In genomic region chr11:113683957-113684706, GRCm38 (mm10) we compare ENCODE assay signal across 8 mouse cellular contexts. TPM values are rescaled to one million over a fixed set of nuclear protein-coding genes. Genes with fewer than 3 reads are reported as not detected.
A peak's percentile ranks its signal among the peaks of the same experiment; 100 is the strongest.
DNase-seq lines count a peak whose midpoint lies in the region; ATAC-seq and TF ChIP-seq lines count a peak whose summit lies in the region.

Gene Fam104a (minus strand): TSS chr11:113684155.
Gene D11Wsu47e (plus strand): TSS chr11:113684412.

- no peaks in the 10 kb centered on the region for H3K9me3 ChIP-seq in CH12.LX (replicated peaks; ENCODE audit: low read length)
- H3K9me3 ChIP-seq in forebrain, embryonic 12.5 days: no peaks in the 10 kb centered on the region
- no peaks in the 10 kb centered on the region for H3K9me3 ChIP-seq in heart, postnatal 0 days (replicated peaks; ENCODE audit: control insufficient read depth, low read length)
- no peaks in the 10 kb centered on the region for H3K9me3 ChIP-seq in liver, embryonic 16.5 days (replicated peaks; ENCODE audit: control insufficient read depth, low read length)
- H3K9me3 ChIP-seq in neural tube, embryonic 13.5 days: no peaks in the 10 kb centered on the region

- H3K4me2 ChIP-seq in CH12.LX (ENCODE audit: insufficient read depth, low read depth, poor library complexity, severe bottlenecking): peak within 1 kb of the TSS; percentile 96
- H3K4me2 ChIP-seq in forebrain, embryonic 12.5 days: peak within 1 kb of the TSS; percentile 93
- peak within 1 kb of the TSS; percentile 91 for H3K4me2 ChIP-seq in heart, postnatal 0 days (ENCODE audit: low read depth, low read length)
- peak within 1 kb of the TSS; percentile 64 for H3K4me2 ChIP-seq in liver, embryonic 16.5 days (ENCODE audit: low read depth, low read length)
- H3K4me2 ChIP-seq in neural tube, embryonic 13.5 days: peak within 1 kb of the TSS; percentile 89

- ATAC-seq in forebrain, embryonic 12.5 days (ENCODE audit: low FRiP score): peak; percentile 95
- peak; percentile 96 for ATAC-seq in heart, postnatal 0 days (ENCODE audit: insufficient read depth, low read depth)
- ATAC-seq in liver, embryonic 16.5 days (ENCODE audit: low read depth): peak; percentile 82
- ATAC-seq in neural tube, embryonic 13.5 days (ENCODE audit: low read depth): peak; percentile 95

- in situ Hi-C loops in CH12.LX (cut with MboI; ENCODE audit: low pct_ligation_motif_present, low pct_unique_long_range_greater_than_20kb, low sequenced_read_pairs): no loop called here

- under 1% methylated on average over 72 of the region's 73 CpGs for WGBS in forebrain, embryonic 12.5 days
- under 1% methylated on average over 72 of the region's 73 CpGs for WGBS in heart, postnatal 0 days
- WGBS in liver, embryonic 16.5 days (ENCODE audit: insufficient replicate concordance): under 1% methylated on average over 73 of the region's 73 CpGs
- under 1% methylated on average over 73 of the region's 73 CpGs for WGBS in neural tube, embryonic 13.5 days

- H3K27ac ChIP-seq in CH12.LX (ENCODE audit: insufficient read depth, low read depth): peak within 1 kb of the TSS; percentile 81
- H3K27ac ChIP-seq in forebrain, embryonic 12.5 days: peak within 1 kb of the TSS; percentile 97
- peak within 1 kb of the TSS; percentile 96 for H3K27ac ChIP-seq in heart, postnatal 0 days (ENCODE audit: low read depth)
- peak within 1 kb of the TSS; percentile 99 for H3K27ac ChIP-seq in liver, embryonic 16.5 days (ENCODE audit: low read length)
- peak within 1 kb of the TSS; percentile 96 for H3K27ac ChIP-seq in neural tube, embryonic 13.5 days (replicated peaks)
- peak within 1 kb of the TSS; percentile 90 for H3K27ac ChIP-seq in testis, adult 2 months (ENCODE audit: control insufficient read depth, insufficient read depth, low read depth, low read length)

- TF ChIP-seq RAD21 in CH12.LX (IDR thresholded peaks at IDR 0.05; ENCODE audit: low read depth, low read length): no peak

- peak; percentile 80 for TF ChIP-seq POLR2A in CH12.LX (IDR thresholded peaks at IDR 0.05; ENCODE audit: low read depth, low read length)
- TF ChIP-seq POLR2A in testis, adult 2 months (IDR thresholded peaks at IDR 0.05; ENCODE audit: control insufficient read depth, low read depth, low read length): peak; percentile 80

- peak within 1 kb of the TSS; percentile 95 for H3K9ac ChIP-seq in CH12.LX (ENCODE audit: insufficient read depth, low read depth)
- peak within 1 kb of the TSS; percentile 93 for H3K9ac ChIP-seq in forebrain, embryonic 12.5 days
- peak within 1 kb of the TSS; percentile 89 for H3K9ac ChIP-seq in heart, postnatal 0 days (replicated peaks; ENCODE audit: low read depth, low read length)
- H3K9ac ChIP-seq in liver, embryonic 16.5 days (ENCODE audit: low read depth, low read length): peak within 1 kb of the TSS; percentile 99
- H3K9ac ChIP-seq in neural tube, embryonic 13.5 days: peak within 1 kb of the TSS; percentile 85

- H3K79me2 ChIP-seq in CH12.LX (replicated peaks; ENCODE audit: control insufficient read depth, extremely low read depth, insufficient read depth, poor library complexity, severe bottlenecking): peaks cover 75% of the 10 kb centered on the region

- dilution Hi-C loops in CH12.LX (cut with MboI; ENCODE audit: extremely low pct_ligation_motif_present, extremely low pct_unique_long_range_greater_than_20kb, low sequenced_read_pairs): no loop called here

- H3K36me3 ChIP-seq in CH12.LX (replicated peaks in 1 of 2; ENCODE audit: control insufficient read depth in 1 of 2, insufficient read depth in 1 of 2, low read length in 1 of 2): peaks cover 16 to 39% of the 10 kb centered on the region in 2 experiments
- peaks cover 15% of the 10 kb centered on the region for H3K36me3 ChIP-seq in forebrain, embryonic 12.5 days (replicated peaks)
- H3K36me3 ChIP-seq in heart, postnatal 0 days (replicated peaks; ENCODE audit: control insufficient read depth, insufficient read depth, low read length): peaks cover 14% of the 10 kb centered on the region
- peaks cover 7% of the 10 kb centered on the region; the same call in 1 of the 2 replicates for H3K36me3 ChIP-seq in liver, embryonic 16.5 days (ENCODE audit: control insufficient read depth, insufficient read depth)
- peaks cover 16% of the 10 kb centered on the region for H3K36me3 ChIP-seq in neural tube, embryonic 13.5 days
- H3K36me3 ChIP-seq in testis, adult 2 months (ENCODE audit: control insufficient read depth, insufficient read depth, low read length): no peaks in the 10 kb centered on the region

- peaks cover 7 to 51% of the 10 kb centered on the region in 2 experiments for H3K4me1 ChIP-seq in CH12.LX (ENCODE audit: control insufficient read depth in 1 of 2, insufficient read depth in 2 of 2)
- peaks cover 50% of the 10 kb centered on the region for H3K4me1 ChIP-seq in forebrain, embryonic 12.5 days
- peaks cover 31% of the 10 kb centered on the region for H3K4me1 ChIP-seq in heart, postnatal 0 days (ENCODE audit: control insufficient read depth, insufficient read depth)
- peaks cover 40% of the 10 kb centered on the region for H3K4me1 ChIP-seq in liver, embryonic 16.5 days (ENCODE audit: control insufficient read depth, low read depth, low read length)
- peaks cover 55% of the 10 kb centered on the region for H3K4me1 ChIP-seq in neural tube, embryonic 13.5 days (replicated peaks)
- H3K4me1 ChIP-seq in testis, adult 2 months (ENCODE audit: control insufficient read depth, insufficient read depth, low read length): peaks cover 6% of the 10 kb centered on the region

- TF ChIP-seq EP300 in CH12.LX (IDR thresholded peaks at IDR 0.05; ENCODE audit: low read length): no peak
- TF ChIP-seq EP300 in heart, postnatal 0 days (IDR thresholded peaks at IDR 0.05; ENCODE audit: low read depth): peak; percentile 96

- TF ChIP-seq CTCF in CH12.LX (conservative IDR thresholded peaks at IDR 0.05 in 1 of 2, IDR thresholded peaks at IDR 0.05 in 1 of 2; ENCODE audit: low read depth in 2 of 2, low read length in 2 of 2): peak in 1 of 2 experiments; percentile 23; a peak in 1 of 4 replicates
- no peak for TF ChIP-seq CTCF in heart, postnatal 0 days (IDR thresholded peaks at IDR 0.05; ENCODE audit: low read depth)
- no peak for TF ChIP-seq CTCF in testis, adult 2 months (IDR thresholded peaks at IDR 0.05; ENCODE audit: control insufficient read depth, insufficient read depth, insufficient replicate concordance, low read depth, low read length)

- DNase-seq in CH12.LX (ENCODE audit: extremely low read depth): peak; percentile 96
- peak; percentile 84 for DNase-seq in c-Kit-positive CD71-positive TER-119-negative erythroid progenitor cells, embryonic 14.5 days (ENCODE audit: low read depth)
- DNase-seq in heart, postnatal 0 days (ENCODE audit: low spot score): peak; percentile 94
- peak; percentile 96 to 97 for DNase-seq in kidney, postnatal 4 days

- no peaks in the 10 kb centered on the region for H3K27me3 ChIP-seq in CH12.LX (replicated peaks)
- H3K27me3 ChIP-seq in forebrain, embryonic 12.5 days: no peaks in the 10 kb centered on the region
- H3K27me3 ChIP-seq in heart, postnatal 0 days (ENCODE audit: control insufficient read depth, insufficient read depth, low read length): no peaks in the 10 kb centered on the region
- no peaks in the 10 kb centered on the region for H3K27me3 ChIP-seq in liver, embryonic 16.5 days (ENCODE audit: control insufficient read depth, insufficient read depth, low read depth, low read length)
- no peaks in the 10 kb centered on the region for H3K27me3 ChIP-seq in neural tube, embryonic 13.5 days
- no peaks in the 10 kb centered on the region for H3K27me3 ChIP-seq in testis, adult 2 months (ENCODE audit: control insufficient read depth, insufficient read depth, low read length)

- H3K4me3 ChIP-seq in CH12.LX (replicated peaks in 1 of 3; ENCODE audit: low read depth in 2 of 3, low read length in 2 of 3, poor library complexity in 1 of 3): peak within 1 kb of the TSS; percentile 84 to 99 (median 99)
- peak within 1 kb of the TSS; percentile 94 for H3K4me3 ChIP-seq in forebrain, embryonic 12.5 days (replicated peaks)
- peak within 1 kb of the TSS; percentile 89 for H3K4me3 ChIP-seq in heart, postnatal 0 days (ENCODE audit: low read depth, low read length)
- peak within 1 kb of the TSS; percentile 98 for H3K4me3 ChIP-seq in liver, embryonic 16.5 days (ENCODE audit: low read depth, low read length)
- peak within 1 kb of the TSS; percentile 88 for H3K4me3 ChIP-seq in neural tube, embryonic 13.5 days
- H3K4me3 ChIP-seq in testis, adult 2 months (ENCODE audit: control insufficient read depth, low read depth, low read length): peak within 1 kb of the TSS; percentile 93

TF ChIP-seq in CH12.LX, 34 proteins besides CTCF, POLR2A, EP300 and RAD21 (continues in another document):
- TF ChIP-seq NRF1 (IDR thresholded peaks at IDR 0.05; ENCODE audit: low read depth, low read length) (peak; percentile 96), SMC3 (IDR thresholded peaks at IDR 0.05; ENCODE audit: low read depth, low read length) (no peak), BHLHE40 (IDR thresholded peaks at IDR 0.05; ENCODE audit: low read depth, low read length) (peak; percentile 76), ZNF384 (IDR thresholded peaks at IDR 0.05; ENCODE audit: low read depth, low read length) (no peak), MAX (IDR thresholded peaks at IDR 0.05; ENCODE audit: low read length) (peak; percentile 100), PAX5 (IDR thresholded peaks at IDR 0.05; ENCODE audit: low read length) (no peak)

RNA-seq across cellular contexts. Expression of gene Fam104a, which starts in this region (rescaled TPM):
- total RNA-seq in CH12.LX (2012; rRNA removed) (34.9 and 35.3 TPM in 2 replicates), CH12.LX (2014; rRNA removed) (11.6 and 14.6 TPM in 2 replicates)
- 55.0 and 57.0 TPM in 2 replicates for polyA plus RNA-seq in CH12.LX (2012; ENCODE audit: insufficient read length, low read depth)
- polyA plus RNA-seq in forebrain, embryonic 12.5 days (2016; fragmentation: Nextera tagmentation; extraction: Ambion mirVana): 53.2 and 56.7 TPM in 2 replicates
- total RNA-seq in heart, postnatal 0 days (2014; rRNA removed; ENCODE audit: low replicate concordance): 23.3 and 25.2 TPM in 2 replicates
- polyA plus RNA-seq in heart, postnatal 0 days (2015; fragmentation: Nextera tagmentation; extraction: Ambion mirVana): 32.7 and 33.6 TPM in 2 replicates
- 38.9 and 39.2 TPM in 2 replicates for polyA plus RNA-seq in liver, embryonic 16.5 days (2015; fragmentation: Nextera tagmentation; extraction: Ambion mirVana)
- polyA plus RNA-seq in neural tube, embryonic 13.5 days (2015; fragmentation: Nextera tagmentation; extraction: Ambion mirVana): 40.8 and 43.3 TPM in 2 replicates
- 143 and 168 TPM in 2 replicates for polyA plus RNA-seq in testis, adult 2 months (2012; rRNA removed)

RNA-seq across cellular contexts. Expression of gene D11Wsu47e, which starts in this region (rescaled TPM):
- 25.1 and 30.1 TPM in 2 replicates for total RNA-seq in CH12.LX (2012; rRNA removed)
- 25.6 and 29.6 TPM in 2 replicates for total RNA-seq in CH12.LX (2014; rRNA removed)
- polyA plus RNA-seq in CH12.LX (2012; ENCODE audit: insufficient read length, low read depth): 24.7 and 26.2 TPM in 2 replicates
- 24.5 and 25.7 TPM in 2 replicates for polyA plus RNA-seq in forebrain, embryonic 12.5 days (2016; fragmentation: Nextera tagmentation; extraction: Ambion mirVana)
- total RNA-seq in heart, postnatal 0 days (2014; rRNA removed; ENCODE audit: low replicate concordance): 17.4 and 18.1 TPM in 2 replicates
- 8.9 and 10.4 TPM in 2 replicates for polyA plus RNA-seq in heart, postnatal 0 days (2015; fragmentation: Nextera tagmentation; extraction: Ambion mirVana)
- 7.6 and 7.8 TPM in 2 replicates for polyA plus RNA-seq in liver, embryonic 16.5 days (2015; fragmentation: Nextera tagmentation; extraction: Ambion mirVana)
- 18.1 and 23.1 TPM in 2 replicates for polyA plus RNA-seq in neural tube, embryonic 13.5 days (2015; fragmentation: Nextera tagmentation; extraction: Ambion mirVana)
- polyA plus RNA-seq in testis, adult 2 months (2012; rRNA removed): 226 and 236 TPM in 2 replicates

Comparison
In these comparisons a context has a peak if more than half of its experiments do, and no peak if none do; other contexts are left out.
1. Peak in every context shown above with its lines: DNase-seq, ATAC-seq, H3K4me3 ChIP-seq and H3K27ac ChIP-seq.